Mouse (Mus musculus) forebrain, embryonic 13.5 days (tissue): Measurements from ENCODE around the gene Lrrc58. TPM values are rescaled to one million over a fixed set of nuclear protein-coding genes. Genes with fewer than 3 reads are reported as not detected.

ENCODE experiments used
- ATAC-seq: fragments of 200-750 bp; cut with Nextera tagmentation; 2 replicates; pipeline ENCODE4 v1.8.0; 2017
- H3K27ac ChIP-seq: fragments of 300-500 bp; sonication (generic); 2 replicates; pipeline ENCODE4 v1.5.1; 2015; ENCODE audit warnings: inconsistent platforms, mild to moderate bottlenecking, moderate library complexity
- H3K27me3 ChIP-seq: fragments of 300-500 bp; sonication (generic); 2 replicates; pipeline ENCODE4 v1.6.1; 2015; ENCODE audit warnings: mild to moderate bottlenecking, inconsistent platforms
- H3K36me3 ChIP-seq: fragments of 300-500 bp; sonication (generic); 2 replicates; pipeline ENCODE4 v1.6.1; 2015; ENCODE audit warnings: mild to moderate bottlenecking, inconsistent platforms; ENCODE audit not compliant: poor library complexity, severe bottlenecking
- H3K4me1 ChIP-seq: fragments of 300-500 bp; sonication (generic); 2 replicates; pipeline ENCODE4 v1.6.1; 2015; ENCODE audit warnings: inconsistent platforms
- H3K4me2 ChIP-seq: fragments of 300-500 bp; sonication (generic); 2 replicates; pipeline ENCODE4 v1.6.1; 2015; ENCODE audit warnings: inconsistent platforms, mild to moderate bottlenecking, moderate library complexity
- H3K4me3 ChIP-seq: fragments of 300-500 bp; sonication (generic); 2 replicates; pipeline ENCODE4 v1.5.1; 2015; ENCODE audit warnings: mild to moderate bottlenecking, inconsistent platforms
- H3K9ac ChIP-seq: fragments of 300-500 bp; sonication (generic); 2 replicates; pipeline ENCODE4 v1.6.1; 2015; ENCODE audit warnings: mild to moderate bottlenecking, inconsistent platforms
- H3K9me3 ChIP-seq: fragments of 300-500 bp; sonication (generic); replicated peaks from 2 replicates; pipeline ENCODE4 v1.6.1; 2016; ENCODE audit warnings: inconsistent platforms
- WGBS: fragments of 180-500 bp; shearing (Covaris S2); methylation state at CpG from one replicate; pipeline ENCODE4 v1.1.7; 2015; 5-methylcytosine and 5-hydroxymethylcytosine counted together
- polyA plus RNA-seq: library from polyadenylated mRNA; unstranded; fragments of >200 nt; fragmentation: Nextera tagmentation; extraction: Ambion mirVana; gene quantifications from 2 replicates; pipeline ENCODE4 v1.2.1, GENCODE M21; 2015

Lrrc58 gene
- polyA plus RNA-seq, 1 experiment from 2014 or later, result 55.3 TPM

DNA sequence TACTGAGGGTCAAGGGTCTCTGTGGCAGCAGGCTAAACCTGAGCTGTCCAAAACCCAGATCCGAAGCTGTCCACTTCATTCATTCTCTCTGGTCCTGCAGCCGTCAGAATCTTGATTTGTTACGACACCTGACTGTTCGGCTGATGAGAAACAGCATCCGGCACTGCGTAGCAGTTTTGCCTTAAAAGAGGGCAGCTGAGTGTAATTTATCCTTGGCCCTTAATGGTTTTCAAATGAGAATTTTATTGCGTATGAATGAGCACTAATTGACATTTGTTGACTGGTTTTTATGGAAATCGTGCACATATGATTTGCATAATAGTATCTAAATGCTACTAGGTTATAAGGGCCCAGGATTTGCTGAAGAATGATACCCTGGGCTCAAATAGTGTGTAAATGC, 69.1 kb downstream of the Lrrc58 start:
- no peak overlapping the region for H3K4me3 ChIP-seq
- no peak for ATAC-seq
- no peaks in the 10 kb centered on the region for H3K9me3 ChIP-seq
- peaks cover 31% of the 10 kb centered on the region for H3K4me1 ChIP-seq
- H3K27ac ChIP-seq, result no peak overlapping the region
- WGBS, result 65% methylated on average over 8 of the region's 8 CpGs
- no peaks in the 10 kb centered on the region for H3K27me3 ChIP-seq
- H3K36me3 ChIP-seq, result no peaks in the 10 kb centered on the region
- no peak overlapping the region for H3K4me2 ChIP-seq
- no peak overlapping the region for H3K9ac ChIP-seq

Other genes with a start within 250 kb of the Lrrc58 start
- gene Ndufb4, start 213.9 kb upstream of the Lrrc58 start, polyA plus RNA-seq, result 59.4 and 75.9 TPM in 2 replicates
- gene Fstl1, start 91.5 kb upstream of the Lrrc58 start, polyA plus RNA-seq, result 81.8 and 82.7 TPM in 2 replicates
- gene Gm36028, start 7.2 kb upstream of the Lrrc58 start, polyA plus RNA-seq, result 0.16 TPM in 1 of 2 replicates, not detected in the other
- 5.5 TPM in 2 replicates for gene Gpr156, start 48.1 kb downstream of the Lrrc58 start, polyA plus RNA-seq
- gene Gsk3b, start 220.6 kb downstream of the Lrrc58 start, polyA plus RNA-seq, result 140 and 143 TPM in 2 replicates